Mouse (Mus musculus): ENCODE results near the gene Maf.

Maf gene

DNA sequence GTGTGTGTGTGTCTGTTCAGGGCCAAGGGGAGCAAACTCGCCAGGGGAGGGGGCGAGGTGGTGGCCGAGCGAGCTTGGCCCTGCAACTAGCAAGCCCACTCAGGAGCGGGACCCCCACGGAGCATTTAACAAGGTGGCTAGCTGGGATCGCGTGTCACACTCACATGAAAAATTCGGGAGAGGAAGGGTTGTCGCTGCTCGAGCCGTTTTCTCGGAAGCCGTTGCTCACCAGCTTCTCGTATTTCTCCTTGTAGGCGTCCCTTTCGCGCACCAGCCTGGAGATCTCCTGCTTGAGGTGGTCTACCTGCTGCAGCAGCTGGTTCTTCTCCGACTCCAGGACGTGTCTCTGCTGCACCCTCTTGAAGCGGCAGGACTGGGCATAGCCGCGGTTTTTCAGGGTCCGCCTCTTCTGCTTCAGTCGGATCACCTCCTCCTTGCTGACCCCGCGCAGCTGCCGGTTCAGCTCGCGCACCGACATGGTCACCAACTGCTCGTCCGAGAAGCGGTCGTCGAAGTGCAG is 1.9 kb downstream of the Maf start:
- DNase-seq (ENCODE audit: low spot score in 2 of 2), result peak; percentile 45 to 56

DNA sequence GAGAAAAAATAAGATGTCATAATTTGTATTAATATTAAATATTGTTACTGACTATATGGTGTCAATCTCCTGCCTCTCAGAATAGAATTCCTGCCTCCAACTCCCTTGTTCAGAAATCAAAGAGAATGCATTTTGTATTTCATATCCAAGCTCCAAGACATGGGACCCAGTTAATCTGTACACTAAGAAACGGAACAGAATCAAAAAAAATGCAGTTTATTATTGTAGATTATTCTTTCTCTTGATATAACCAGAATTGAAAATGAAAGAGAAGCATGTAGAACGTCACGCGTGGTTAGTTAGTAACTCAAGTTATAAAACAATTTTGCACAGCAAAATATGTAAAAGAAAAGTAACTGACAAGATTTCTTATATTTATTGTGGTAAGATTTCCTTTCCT is 4.5 kb downstream of the Maf start:
- DNase-seq (ENCODE audit: low spot score in 2 of 2), result no peak

DNA sequence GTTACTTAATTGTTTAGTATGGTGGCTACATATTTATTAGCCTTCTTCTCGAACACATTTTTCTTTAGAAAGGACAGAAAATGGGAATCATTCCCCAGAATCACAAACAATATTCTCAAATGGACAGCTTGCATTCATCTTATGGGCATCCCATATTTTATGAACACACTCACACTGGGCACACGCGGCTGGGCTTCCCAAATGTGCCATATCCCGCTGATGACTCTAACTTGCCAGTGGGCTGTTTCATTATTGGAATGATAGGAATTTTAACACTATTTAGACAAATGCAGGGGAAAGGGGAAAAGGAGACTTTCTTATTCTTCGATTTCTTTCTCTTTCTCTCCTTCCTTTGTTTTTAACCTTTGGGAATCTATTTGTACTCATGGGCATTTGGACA is 6.6 kb downstream of the Maf start:
- DNase-seq (ENCODE audit: low spot score in 2 of 2), result no peak

DNA sequence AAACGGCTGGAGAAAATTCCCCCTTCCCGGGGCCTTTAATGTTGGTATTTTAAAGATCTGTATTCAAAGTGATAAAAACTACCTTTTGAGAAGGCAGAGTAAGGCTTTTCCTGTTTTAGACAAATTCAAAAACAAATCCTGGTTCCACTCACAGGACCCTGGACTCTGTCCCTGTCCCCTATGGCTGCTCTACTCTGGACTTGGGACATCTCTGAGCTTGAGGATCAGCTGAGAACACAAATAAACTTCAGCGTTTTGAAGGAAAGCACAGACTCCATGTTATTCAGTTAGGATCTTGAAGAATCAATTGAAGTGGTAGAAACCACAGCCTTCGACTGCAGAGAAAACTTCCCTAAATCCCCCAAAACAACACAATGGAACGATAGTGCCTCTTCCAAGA is 8.4 kb downstream of the Maf start:
- no peak for DNase-seq (ENCODE audit: low spot score in 2 of 2)

DNA sequence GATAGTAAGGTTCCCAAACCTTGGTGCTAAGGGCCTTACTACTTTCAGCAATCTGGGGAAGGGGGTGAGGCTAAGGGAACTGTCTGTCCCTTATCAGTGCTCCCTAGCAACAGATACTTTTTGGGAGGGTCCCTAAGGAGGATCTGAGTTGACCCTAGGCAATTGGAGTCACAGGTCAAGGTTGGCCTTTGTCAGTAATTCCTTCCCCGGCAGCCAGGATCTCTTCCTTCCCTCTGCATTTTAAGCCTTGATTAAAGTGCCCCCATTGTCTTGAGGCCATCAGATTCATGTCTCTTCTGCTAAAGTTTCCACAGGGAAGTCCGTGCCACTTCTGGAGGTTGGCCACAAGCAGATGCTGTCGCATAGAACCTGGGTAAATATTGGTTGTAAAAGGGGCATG is 10.2 kb downstream of the Maf start:
- no peak for DNase-seq (ENCODE audit: low spot score in 2 of 2)

DNA sequence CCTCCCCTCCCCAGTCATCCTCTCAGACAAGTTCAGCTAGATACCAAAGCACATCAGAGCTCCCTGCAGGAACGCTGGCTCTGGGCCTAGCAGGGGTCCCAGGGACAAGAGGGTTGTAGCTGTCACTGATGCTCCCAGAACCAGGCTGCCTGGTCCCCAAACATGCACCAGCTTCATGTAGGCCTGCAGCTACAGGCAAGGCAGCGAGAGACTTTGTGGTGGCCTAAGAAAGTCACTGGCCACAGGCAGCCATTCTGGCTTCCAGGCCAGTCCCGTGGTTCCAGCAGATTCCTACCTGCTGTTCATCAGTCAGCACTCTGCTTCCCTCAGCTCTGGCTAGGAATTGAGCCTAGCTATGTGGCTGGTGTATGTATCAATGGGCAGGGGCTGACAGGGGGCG is 10.9 kb downstream of the Maf start:
- DNase-seq (ENCODE audit: low spot score in 2 of 2), result no peak

DNA sequence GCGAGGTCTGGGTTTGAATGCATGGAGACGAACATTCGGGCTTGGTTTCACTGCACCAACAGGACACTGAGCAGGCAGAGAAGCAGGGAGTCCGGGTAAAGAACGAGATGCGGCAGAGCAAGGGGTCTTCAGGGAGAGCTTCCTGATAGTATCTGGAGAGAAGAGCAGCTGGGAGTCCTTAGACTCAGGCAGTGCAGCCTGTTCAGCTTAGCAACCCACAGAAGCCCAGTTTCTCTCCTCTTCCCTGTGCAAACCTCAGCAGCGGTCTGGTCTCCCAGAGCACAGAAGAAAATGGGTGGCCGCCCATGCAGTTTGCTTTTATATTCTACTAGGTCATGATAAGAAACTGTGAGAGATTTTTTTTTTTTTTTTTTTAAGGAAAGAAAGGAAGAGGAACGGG is 20.2 kb downstream of the Maf start:
- DNase-seq (ENCODE audit: low spot score in 2 of 2), result no peak

DNA sequence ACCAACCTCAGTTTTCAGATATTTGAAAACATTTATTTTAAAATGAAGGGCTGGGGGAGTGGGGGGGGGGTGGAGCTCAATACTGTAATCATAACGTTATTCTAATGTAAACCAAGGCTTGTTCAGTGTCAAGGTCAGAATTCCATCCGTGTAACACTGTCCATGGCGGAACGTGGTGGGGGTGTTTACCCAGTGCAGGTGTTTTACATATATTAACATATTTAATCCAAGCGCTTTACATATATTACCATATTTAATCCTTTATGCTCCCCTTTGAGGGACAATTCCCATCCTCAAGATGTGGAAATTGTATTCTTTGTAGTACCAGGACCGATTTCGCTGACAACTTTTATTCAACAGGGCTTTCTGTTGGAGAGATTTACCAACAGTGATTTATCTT is 24.3 kb downstream of the Maf start:
- no peak for DNase-seq (ENCODE audit: low spot score in 2 of 2)

DNA sequence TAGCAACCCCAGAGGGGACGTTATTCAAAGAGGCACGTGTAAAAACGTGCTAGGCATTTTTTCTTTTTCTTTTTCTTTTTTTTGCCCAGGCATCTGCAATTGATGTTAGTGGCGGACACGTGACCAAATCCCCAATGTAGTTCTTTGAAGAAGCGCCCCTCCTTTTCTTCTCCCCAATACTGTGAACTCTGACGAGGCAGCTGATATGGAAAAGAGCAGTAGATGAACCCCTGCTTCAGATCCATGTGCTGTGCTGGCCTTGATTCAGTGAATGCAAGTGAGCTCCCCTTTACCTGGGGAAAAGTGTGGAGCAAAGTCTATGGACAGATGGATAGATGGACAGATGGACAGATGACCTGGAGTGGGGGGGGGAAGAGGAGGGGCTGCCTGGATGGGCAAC is 28.1 kb downstream of the Maf start:
- no peak for DNase-seq (ENCODE audit: low spot score in 2 of 2)

DNA sequence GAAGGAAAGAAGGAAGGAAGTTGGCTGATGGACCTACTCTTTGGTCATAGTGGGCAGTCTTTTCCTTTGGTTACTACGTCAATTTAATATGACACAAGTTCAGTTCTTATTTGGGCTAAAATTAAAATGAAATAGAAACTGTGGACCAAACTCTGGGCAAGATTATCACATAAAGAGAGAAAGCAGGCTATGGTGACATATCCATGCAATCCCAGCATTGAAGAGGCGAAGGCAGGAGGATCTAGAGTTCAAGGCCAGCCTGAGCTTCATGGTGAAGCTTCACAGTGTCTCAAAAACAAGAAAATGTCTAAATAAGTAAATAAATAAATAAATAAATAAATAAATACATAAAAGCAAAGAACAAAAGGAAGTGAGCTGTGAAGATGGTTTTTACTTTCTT is 42.7 kb downstream of the Maf start:
- DNase-seq (ENCODE audit: low spot score in 2 of 2), result no peak

DNA sequence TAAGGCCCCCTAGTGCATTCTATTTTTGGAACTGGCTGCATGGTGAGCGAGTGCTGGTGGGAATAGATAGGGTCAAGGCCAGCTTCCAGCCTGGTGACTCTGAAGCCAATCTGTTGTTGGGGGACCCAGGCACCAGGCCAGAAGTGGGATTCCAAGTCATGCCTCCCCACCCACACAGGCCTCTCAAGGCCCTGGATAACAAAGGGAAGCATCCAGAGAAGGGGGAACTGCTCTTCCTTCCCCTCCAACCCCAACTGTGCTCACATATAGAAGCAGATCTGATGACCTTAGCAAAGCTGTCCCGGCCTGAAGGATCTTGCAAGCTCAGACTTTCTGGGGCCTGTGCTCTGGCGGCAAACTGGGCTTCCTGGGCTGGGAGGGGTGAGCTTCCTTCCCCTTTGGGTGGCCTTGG is 57.5 kb downstream of the Maf start:
- no peak for DNase-seq (ENCODE audit: low spot score in 2 of 2)

DNA sequence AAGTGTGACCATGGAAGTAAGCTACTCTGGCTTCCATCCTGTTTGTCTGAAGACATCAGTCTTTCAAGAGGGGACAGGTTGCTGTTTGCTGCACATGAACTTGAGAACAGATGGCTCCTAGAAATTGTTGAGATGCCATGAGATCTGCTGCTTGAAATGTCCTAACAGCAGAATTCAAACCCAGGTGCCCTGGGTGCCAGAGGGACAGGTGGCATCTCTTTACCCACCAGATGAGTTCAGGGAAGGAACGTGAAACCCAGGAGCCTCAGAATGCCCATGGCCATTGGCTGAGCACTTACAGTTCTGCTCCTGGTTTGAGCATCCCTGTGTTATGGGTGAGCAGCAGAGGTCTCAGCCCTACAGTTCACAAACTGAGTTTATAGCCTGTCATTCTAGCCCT is 62.5 kb downstream of the Maf start:
- DNase-seq (ENCODE audit: low spot score in 2 of 2), result no peak

DNA sequence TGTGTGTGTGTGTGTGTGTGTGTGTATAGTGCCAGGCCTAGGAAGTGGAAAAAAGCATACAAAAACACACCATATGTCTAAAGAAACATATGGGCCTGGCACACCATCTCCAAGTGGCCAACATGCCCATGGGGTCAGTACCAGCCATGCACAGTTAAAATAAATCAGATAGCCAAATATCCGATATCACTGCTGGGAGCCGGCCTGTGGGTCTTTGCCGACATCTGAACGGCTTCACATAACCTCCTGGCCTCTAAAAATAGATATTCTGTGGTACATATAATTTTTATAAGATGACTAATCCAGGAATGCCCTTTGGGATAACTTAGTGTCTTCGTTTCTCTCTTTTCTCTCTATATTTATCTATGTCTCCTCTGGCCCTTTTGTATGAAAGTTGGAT is 65.7 kb downstream of the Maf start:
- no peak for DNase-seq (ENCODE audit: low spot score in 2 of 2)

DNA sequence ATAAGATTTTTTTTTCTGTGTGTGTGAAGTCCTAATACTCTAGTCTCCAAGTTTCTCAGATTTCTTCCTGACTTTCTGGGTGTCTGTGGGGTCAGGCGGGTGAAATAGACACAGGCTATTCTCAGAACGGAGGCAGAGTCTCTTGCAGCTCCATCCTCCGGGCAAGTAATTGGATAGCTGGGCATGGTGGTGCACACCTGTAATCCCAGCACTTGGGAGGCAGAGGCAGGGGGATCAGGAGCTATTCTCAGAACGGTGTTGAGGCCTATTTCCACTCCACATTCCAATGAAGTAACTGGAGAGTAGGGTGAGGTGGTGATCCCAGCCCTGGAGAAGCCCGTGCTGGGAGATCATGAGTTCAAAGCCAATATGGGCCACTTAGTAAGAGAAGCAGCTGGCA is 67.6 kb downstream of the Maf start:
- DNase-seq (ENCODE audit: low spot score in 2 of 2), result no peak

DNA sequence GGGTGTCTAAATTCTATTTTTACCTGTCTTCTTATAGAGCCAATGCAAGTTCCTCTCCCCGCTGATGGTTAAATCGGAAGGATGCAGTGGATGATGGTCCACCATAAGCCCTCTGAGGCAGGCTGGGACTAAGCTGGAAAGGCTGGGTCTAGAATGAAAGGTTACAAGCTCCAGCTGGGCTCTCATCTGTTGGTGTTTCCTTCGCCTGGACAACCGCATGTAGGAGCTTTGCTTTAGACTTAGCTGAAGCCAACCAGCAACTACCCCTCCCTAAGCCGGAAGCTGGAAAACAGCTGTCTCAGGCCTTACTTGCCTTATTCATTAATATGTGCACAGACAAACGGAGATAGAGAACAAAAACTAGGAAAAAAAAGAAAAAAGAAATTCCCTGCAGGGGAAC is 70.8 kb downstream of the Maf start:
- no peak for DNase-seq (ENCODE audit: low spot score in 2 of 2)

Data from urinary bladder, adult 18-20 months (tissue).